Mouse (Mus musculus): ENCODE measurements around the gene Tmod1.
A peak's percentile ranks its signal among the peaks of the same experiment; 100 is the strongest.

DNA sequence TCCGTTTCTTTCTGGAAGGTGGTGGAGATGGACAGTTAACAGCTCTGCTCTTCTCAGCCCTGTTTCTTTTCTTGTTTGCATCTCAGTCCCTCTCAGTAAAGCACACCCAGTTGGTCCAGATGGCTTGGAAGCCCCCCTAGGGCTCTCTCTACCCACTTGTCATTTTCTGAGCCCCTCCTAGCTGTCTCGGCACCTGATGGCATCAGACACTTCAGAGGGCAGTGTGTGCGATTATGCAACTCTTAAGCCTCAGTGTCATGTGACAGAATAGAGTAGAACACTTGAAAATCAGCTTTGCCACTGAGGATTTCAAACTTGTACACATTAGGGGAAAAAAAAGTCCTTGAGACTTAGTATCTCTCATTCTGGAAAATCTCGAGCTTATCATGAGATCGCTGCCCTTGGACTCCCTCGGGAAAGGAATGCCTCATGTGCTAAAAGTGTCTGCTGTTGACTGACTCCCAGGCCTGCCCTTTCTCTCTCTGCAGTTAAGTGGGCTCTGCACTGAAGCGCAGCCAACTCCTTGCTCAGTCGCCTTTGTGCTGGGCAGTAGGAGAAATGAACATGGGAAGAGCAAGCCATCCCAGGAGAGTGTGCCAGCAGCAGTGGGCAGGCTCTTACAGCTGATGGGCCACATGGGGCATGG is 27.1 kb downstream of the Tmod1 start:
- TF ChIP-seq CTCF (IDR thresholded peaks at IDR 0.05; ENCODE audit: control insufficient read depth, insufficient read depth, insufficient read length) = no peak
- no peak for TF ChIP-seq MYOG (IDR thresholded peaks at IDR 0.05; ENCODE audit: control insufficient read depth, extremely low read depth, insufficient read length)
- no peak for TF ChIP-seq MAX (IDR thresholded peaks at IDR 0.05)
- peak; percentile 49 for TF ChIP-seq CEBPB (IDR thresholded peaks at IDR 0.05; ENCODE audit: low read depth)
- no peak for TF ChIP-seq FOSL1 (IDR thresholded peaks at IDR 0.05; ENCODE audit: insufficient read depth, low read length, poor library complexity, severe bottlenecking)

Measured in C2C12 (cell line).